Mouse (Mus musculus) embryonic fibroblast, embryonic 13.5 days (primary cell): ENCODE measurements around the gene Rnf208.

Experiments used
- CTCF ChIP-seq: IDR thresholded peaks from 2 replicates; pipeline ENCODE4 v1.5.1; 2011; ENCODE audit warnings: mild to moderate bottlenecking, control low read depth, low read length, moderate library complexity, borderline replicate concordance; ENCODE audit not compliant: insufficient read depth
- POLR2A ChIP-seq: IDR thresholded peaks from 2 replicates; pipeline ENCODE4 v1.6.1; 2011; ENCODE audit warnings: low read depth, mild to moderate bottlenecking, control low read depth, low read length, moderate library complexity

DNA sequence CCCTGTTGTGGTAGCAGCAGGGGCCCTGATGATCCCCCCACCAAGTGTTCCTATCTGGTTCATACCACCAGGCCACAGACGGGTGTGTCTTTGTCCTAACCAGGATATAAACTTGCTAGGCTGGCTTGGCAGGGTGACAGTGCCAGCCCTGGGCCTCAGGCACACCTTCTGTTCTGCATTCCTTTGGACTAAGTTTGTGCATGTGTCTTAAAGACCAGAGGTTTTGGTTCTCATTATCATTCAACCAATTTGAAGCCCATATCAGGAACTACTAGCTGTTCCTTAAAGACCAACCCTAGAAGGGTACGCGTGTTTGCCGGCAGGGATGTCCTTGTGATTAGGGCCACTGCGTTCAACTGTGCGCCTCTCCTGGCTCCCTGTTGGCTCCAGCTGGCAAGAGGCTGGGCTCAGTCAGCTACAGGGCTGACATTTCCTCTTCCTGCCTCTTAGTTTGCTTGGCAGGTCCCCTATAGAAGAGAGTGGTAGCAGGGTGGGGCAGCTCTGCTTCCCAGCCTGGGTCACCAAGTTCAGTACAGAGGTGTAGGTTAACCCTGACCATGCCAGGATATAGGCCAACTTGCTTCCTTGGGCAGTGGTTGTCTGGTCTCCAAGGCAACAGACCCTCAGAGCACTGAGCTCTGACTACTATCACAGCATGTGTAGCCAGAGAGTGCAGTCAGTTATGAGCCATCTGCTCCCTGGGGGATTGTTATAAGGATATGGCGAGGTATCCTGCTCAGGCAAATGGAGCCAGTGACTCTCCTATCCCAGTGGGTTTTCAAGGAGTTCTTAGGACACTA is 45.0 kb downstream of the Rnf208 start:
- TF ChIP-seq CTCF (no peak), POLR2A (no peak)
